Mouse (Mus musculus): ENCODE data around the gene Adcy9.

The Adcy9 gene

GRCm38 (mm10) chr16:4316094-4316474 lies 104.2 kb downstream of the Adcy9 start:
- DNase-seq: peak; percentile 86

DNA sequence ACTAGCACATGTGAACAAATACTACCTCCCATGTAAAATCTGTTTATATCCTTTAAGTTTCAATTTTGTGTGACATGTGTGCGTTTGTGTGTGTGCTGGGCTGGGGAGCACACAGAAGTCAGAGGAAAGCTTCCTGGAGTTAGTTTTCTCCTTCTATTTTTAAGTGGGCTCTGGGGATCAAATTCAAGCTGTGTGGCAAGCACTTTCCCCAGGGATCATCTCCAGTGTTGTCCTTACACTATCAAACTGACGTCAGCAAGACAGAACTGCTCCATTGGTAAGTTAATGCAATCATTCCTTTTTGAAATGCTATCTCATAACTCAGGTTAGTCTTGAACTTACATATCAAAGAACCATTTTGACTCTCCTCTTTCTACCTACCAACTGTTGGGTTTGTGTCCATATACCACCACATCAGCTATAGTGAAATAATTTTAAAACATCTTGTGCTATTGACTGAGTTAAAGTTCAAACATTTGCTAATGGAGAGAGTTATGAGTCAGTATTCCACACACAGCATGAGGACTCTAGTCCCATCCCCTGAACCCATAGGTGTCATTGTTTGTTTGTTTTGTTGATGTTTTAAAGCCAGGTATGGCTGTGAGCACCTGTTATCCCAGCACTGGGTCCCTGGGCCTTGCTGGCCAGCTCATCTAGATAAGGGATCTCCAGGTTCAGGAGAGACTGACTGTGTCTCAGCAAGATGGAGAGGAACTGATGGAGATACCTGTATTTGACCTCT lies 104.8 kb downstream of the Adcy9 start:
- no peak for DNase-seq

GRCm38 (mm10) chr16:4314891-4315290 lies 105.4 kb downstream of the Adcy9 start:
- no peak for DNase-seq

DNA sequence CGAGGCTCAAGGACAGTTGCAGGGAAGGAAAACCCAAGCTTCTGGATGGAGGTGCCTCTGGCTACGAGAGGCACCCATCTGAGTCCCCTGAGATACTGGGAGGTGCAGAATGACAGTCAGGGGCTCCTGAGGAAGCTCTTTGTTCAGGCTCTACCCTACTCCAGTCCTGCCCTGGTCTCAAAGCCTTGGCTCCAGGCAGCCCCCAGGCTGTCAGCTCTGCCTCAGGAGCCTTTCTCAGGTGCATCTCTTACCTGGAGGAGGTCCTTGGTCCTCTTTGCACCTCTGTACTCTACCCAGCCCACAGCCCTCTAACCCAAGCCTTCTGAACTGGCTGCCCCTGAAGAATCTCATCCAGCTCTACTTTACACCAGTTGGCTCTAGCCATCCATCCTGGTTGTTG lies 108.3 kb downstream of the Adcy9 start:
- no peak for DNase-seq

DNA sequence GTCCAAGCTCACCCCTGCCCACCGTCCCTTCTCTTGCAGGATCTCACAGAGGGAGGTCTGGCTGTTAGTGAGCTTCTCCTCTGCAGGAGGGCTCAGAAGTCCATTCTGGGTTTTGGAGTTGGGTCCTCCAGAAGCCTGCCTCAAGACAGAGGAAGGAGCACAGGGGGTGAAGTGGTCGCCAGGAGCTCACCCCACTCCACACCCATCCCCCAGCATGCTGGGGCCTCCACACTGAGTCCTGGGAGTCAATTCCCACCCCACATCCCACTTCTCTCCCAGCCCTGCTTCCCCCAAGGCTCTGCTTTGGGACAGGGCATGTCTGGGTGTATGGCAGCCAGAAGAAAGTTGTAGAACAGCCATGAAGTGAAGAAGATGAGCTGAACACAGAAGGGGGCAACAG lies 108.7 kb downstream of the Adcy9 start:
- no peak for DNase-seq

GRCm38 (mm10) chr16:4307795-4308194 lies 112.5 kb downstream of the Adcy9 start:
- DNase-seq: no peak

DNA sequence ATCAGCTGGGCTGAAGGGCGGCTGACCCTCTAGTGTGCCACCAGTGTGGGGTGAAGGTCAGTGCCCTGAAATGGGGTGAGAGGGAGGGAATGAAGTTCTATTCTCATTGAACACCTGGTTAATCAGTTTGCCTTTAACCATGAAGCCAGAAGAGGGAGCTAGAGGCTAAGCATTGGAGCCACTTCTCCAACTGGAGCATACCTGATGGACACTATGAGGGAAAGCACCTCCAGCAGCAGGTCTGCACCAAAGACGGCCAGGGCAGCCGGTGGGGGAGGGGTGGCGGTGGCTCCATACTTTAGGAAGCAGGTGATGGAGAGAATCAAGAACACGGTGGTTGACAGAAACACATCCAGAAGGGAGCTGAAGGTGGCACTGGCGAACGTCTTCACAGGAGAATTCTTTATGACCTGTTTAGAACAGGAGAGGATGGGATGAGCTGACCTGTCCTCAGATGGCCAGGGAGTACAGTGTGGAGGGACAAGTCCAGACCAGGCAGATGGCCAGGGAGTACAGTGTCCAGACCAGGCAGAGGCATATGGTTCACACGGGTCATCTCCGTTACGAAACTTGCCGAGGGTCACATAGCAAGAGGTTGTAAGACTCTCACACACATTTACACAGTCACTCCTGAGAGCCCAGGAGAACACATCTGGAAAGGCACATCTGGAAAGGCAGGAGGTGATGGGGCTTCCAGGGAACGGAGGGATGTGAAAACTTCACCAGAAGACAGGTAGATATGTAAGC lies 115.9 kb downstream of the Adcy9 start:
- DNase-seq: peak; percentile 52

- no peak for DNase-seq
Observed at GRCm38 (mm10) chr16:4303554-4303953, 116.7 kb downstream of the Adcy9 start.

DNA sequence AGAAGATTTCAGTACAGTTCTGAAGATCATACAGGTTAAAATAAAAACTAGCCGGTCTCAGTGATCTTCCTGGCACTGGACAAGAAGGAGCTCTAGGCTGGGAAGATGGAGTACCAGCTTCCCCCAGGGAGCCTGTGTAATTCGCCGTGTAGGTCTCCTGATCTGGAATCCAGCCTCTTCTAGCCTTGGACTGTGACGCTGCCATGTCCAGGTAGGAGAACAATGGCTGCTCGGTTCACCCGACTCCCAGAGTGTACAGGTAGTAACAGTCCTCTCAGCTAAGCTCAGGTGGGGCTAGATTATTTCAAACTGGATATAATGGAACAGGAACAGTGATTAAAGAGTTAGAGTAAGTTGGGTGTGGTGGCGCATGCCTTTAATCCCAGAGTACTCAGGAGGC lies 120.0 kb downstream of the Adcy9 start:
- DNase-seq: no peak

- no peak for DNase-seq
Observed at GRCm38 (mm10) chr16:4293259-4293658, 127.0 kb downstream of the Adcy9 start.

- DNase-seq: no peak
Observed at GRCm38 (mm10) chr16:4289507-4289906, 130.8 kb downstream of the Adcy9 start.

GRCm38 (mm10) chr16:4286593-4286992 lies 133.7 kb downstream of the Adcy9 start:
- DNase-seq: no peak

- peak; percentile 45 for DNase-seq
Observed at GRCm38 (mm10) chr16:4285257-4285656, 135.0 kb downstream of the Adcy9 start.

GRCm38 (mm10) chr16:4283267-4283851 lies 136.9 kb downstream of the Adcy9 start:
- DNase-seq: no peak

DNA sequence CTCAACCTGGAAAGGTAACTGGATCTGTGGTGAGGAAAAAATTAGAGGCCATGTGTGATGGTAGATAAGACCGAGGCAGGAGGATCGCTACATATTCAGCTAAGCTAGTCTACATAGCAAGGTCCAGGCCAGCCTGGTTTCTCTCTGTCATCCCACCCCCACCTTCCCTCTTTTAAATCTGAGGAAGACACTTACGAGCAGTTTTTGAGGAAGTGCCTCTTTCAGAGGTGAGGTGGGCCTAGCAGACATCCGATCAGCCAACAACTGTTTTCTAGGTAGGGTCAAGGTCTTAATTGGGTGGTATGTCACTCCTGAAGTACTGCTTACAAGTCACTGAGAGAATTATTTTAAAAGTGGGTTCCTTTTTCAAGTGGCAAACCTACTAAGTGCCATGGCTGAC lies 138.8 kb downstream of the Adcy9 start:
- DNase-seq: no peak

GRCm38 (mm10) chr16:4280949-4281348 lies 139.3 kb downstream of the Adcy9 start:
- DNase-seq: no peak

GRCm38 (mm10) chr16:4279601-4280000 lies 140.7 kb downstream of the Adcy9 start:
- no peak for DNase-seq

DNA sequence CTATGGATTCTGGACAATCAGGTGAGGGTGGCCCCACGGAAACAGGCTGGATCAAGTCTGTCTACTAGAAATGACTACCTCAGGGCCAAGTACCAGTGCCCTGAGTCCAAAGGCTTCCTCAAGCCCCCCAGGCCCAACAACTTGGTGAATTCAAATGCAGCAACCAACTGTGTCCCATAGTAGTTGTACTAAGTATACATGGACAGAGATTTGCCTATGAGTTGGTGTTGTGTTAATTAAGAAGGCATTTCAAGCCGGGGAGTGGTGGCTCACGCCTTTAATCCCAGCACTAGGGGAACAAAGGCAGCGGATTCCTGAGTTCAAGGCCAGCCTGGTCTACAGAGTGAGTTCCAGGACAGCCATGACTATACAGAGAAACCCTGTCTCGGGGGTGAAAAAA lies 143.7 kb downstream of the Adcy9 start:
- DNase-seq: no peak

DNA sequence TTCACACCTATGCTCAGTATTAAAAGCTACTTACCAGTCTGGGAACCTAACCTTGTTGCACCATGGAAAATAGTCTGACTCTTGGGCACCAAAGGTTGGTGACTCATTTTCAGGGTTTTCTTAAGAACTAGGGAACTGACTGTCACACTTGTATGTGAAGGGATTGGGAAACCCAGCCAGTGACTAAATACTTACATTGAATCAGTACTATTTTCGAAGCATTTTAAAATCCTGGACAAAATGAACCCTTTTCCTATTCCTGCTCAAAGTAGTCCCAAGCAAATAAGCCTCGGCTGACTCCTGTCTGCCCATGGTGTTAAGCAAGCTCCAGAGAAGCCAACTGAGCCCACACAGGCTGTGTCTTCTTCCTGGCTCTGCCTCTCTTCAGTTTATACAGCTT lies 144.1 kb downstream of the Adcy9 start:
- no peak for DNase-seq

- DNase-seq: no peak
Observed at GRCm38 (mm10) chr16:4273702-4274476, 146.4 kb downstream of the Adcy9 start.

- no peak for DNase-seq
Observed at GRCm38 (mm10) chr16:4272254-4272653, 148.0 kb downstream of the Adcy9 start.

- peak; percentile 20 for DNase-seq
Observed at GRCm38 (mm10) chr16:4270911-4271310, 149.4 kb downstream of the Adcy9 start.
